Mouse (Mus musculus): ENCODE data around the gene Ccr6. TPM values are rescaled to one million over a fixed set of nuclear protein-coding genes. Genes with fewer than 3 reads are reported as not detected.

Gene Ccr6
- polyA plus RNA-seq, 1 experiment from 2014 or later, result not detected

DNA sequence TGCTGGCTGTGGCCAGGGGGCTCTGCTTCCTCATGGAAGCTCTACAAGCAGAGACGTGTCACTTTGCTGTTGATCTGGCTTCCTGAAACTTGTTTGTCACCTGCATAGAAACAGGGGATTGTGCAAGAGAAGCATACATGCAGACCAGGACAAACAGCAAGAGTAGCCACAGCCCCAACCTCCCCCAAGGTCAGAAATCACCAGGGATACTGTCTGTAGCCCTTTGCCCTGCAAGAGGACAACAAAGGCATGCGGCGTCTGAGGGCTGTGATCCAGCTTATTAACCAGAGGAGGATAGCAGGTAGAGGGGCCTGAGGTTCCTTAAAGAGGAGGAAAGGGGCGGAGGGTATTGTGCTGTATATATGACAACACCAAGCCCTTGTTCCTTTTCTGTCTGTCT is 40.2 kb downstream of the Ccr6 start:
- H3K9ac ChIP-seq, result no peak overlapping the region
- 76% methylated on average over 4 of the region's 4 CpGs for WGBS
- ATAC-seq (replicated peaks), result no peak

DNA sequence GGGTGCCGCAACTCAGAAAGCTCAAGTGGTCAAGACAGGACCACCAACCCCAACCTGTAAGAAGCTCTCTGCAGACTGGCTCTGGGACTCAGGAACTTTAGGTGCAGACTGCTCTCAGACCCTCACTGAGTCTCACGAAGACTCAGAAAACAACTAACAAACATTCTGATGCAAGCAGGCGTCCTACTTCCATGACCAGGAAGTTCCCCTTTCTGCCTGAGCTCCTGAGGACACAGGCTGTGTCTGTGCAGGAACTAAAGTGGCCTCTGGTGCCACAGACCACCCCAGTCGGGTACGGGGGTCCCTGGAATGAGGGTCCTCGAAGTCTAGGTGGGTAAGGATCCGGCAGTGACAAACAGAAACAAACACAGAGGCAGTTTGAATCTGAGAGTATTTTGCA is 40.8 kb downstream of the Ccr6 start:
- Histone ChIP-seq H3K27me3 (replicated peaks) (no peaks in the 10 kb centered on the region), H3K27ac (no peak overlapping the region), H3K9me3 (no peaks in the 10 kb centered on the region), H3K36me3 (replicated peaks) (no peaks in the 10 kb centered on the region), H3K4me1 (no peaks in the 10 kb centered on the region), H3K9ac (no peak overlapping the region), H3K4me2 (no peak overlapping the region), H3K4me3 (no peak overlapping the region)
- no peak for ATAC-seq (replicated peaks)
- 82% methylated on average over 7 of the region's 7 CpGs for WGBS

More for the DNA sequence above, 40.2 kb downstream of the Ccr6 start:
- H3K9me3 ChIP-seq, result no peaks in the 10 kb centered on the region
- H3K4me1 ChIP-seq, result no peaks in the 10 kb centered on the region
- H3K27ac ChIP-seq, result no peak overlapping the region
- no peak overlapping the region for H3K4me3 ChIP-seq
- H3K27me3 ChIP-seq (replicated peaks), result no peaks in the 10 kb centered on the region
- no peak overlapping the region for H3K4me2 ChIP-seq
- no peaks in the 10 kb centered on the region for H3K36me3 ChIP-seq (replicated peaks)

DNA sequence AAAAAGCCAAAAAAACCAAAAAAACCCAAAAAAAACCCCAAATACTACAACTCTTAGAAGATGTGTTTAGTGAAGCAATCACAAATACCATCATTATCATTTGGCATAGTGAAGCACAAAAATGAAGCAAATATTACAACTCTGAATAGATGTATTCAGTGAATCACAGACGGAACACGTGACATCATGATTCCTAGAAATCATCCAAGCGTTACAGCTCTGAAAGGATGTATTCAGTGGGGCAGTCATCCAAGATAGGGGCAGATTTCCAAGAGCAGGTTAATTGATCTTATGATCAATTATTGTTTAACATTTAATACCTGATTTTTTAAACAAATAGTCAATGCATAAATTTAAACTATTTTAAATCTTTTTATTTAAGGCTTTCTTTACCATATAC is 41.4 kb downstream of the Ccr6 start:
- no peak for ATAC-seq (replicated peaks)
- 69% methylated on average over 3 of the region's 3 CpGs for WGBS
- no peaks in the 10 kb centered on the region for H3K27me3 ChIP-seq (replicated peaks)
- H3K4me3 ChIP-seq, result no peak overlapping the region
- no peak overlapping the region for H3K9ac ChIP-seq
- no peaks in the 10 kb centered on the region for H3K9me3 ChIP-seq
- H3K4me2 ChIP-seq, result no peak overlapping the region
- H3K36me3 ChIP-seq (replicated peaks), result no peaks in the 10 kb centered on the region
- no peaks in the 10 kb centered on the region; the same call in 1 of the 2 replicates for H3K4me1 ChIP-seq
- no peak overlapping the region for H3K27ac ChIP-seq

- ATAC-seq (replicated peaks), result no peak
- 77% methylated on average over 3 of the region's 3 CpGs for WGBS
- H3K36me3 ChIP-seq (replicated peaks), result no peaks in the 10 kb centered on the region
These were observed 42.5 kb downstream of the Ccr6 start for GRCm38 (mm10) chr17:8278356-8278755.

GRCm38 (mm10) chr17:8282821-8283525 is 47.1 kb downstream of the Ccr6 start, which contains the start of gene Mpc1:
Gene Mpc1, plus strand, starts transcription at chr17:8282904.
- Histone ChIP-seq H3K9me3 (no peaks in the 10 kb centered on the region), H3K27me3 (replicated peaks) (no peaks in the 10 kb centered on the region), H3K4me3 (peak within 1 kb of the TSS; percentile 93), H3K4me1 (peaks cover 22% of the 10 kb centered on the region), H3K9ac (peak within 1 kb of the TSS; percentile 77), H3K4me2 (peak within 1 kb of the TSS; percentile 92), H3K36me3 (replicated peaks) (no peaks in the 10 kb centered on the region), H3K27ac (peak within 1 kb of the TSS; percentile 92)
- ATAC-seq (replicated peaks), result peak; percentile 78
- 2% methylated on average over 34 of the region's 35 CpGs for WGBS

More at GRCm38 (mm10) chr17:8278356-8278755, 42.5 kb downstream of the Ccr6 start:
- Histone ChIP-seq H3K9me3 (no peaks in the 10 kb centered on the region), H3K27me3 (replicated peaks) (no peaks in the 10 kb centered on the region), H3K4me2 (no peak overlapping the region), H3K27ac (no peak overlapping the region), H3K4me1 (peaks cover 6% of the 10 kb centered on the region), H3K4me3 (no peak overlapping the region), H3K9ac (no peak overlapping the region)

- WGBS, result under 1% methylated on average over 77 of the region's 77 CpGs
- ATAC-seq (replicated peaks), result peak; percentile 99
- Histone ChIP-seq H3K9ac (peak overlapping the region; percentile 77), H3K27ac (peak overlapping the region; percentile 92), H3K4me3 (peak overlapping the region; percentile 93), H3K9me3 (no peaks in the 10 kb centered on the region), H3K36me3 (replicated peaks) (no peaks in the 10 kb centered on the region), H3K4me1 (peaks cover 22% of the 10 kb centered on the region), H3K4me2 (peak overlapping the region; percentile 92), H3K27me3 (replicated peaks) (no peaks in the 10 kb centered on the region)
These were observed 47.8 kb downstream of the Ccr6 start for GRCm38 (mm10) chr17:8283526-8284253.

GRCm38 (mm10) chr17:8284254-8284661 is 48.4 kb downstream of the Ccr6 start:
- H3K27me3 ChIP-seq (replicated peaks), result no peaks in the 10 kb centered on the region
- H3K9me3 ChIP-seq, result no peaks in the 10 kb centered on the region
- H3K4me2 ChIP-seq, result peak overlapping the region; percentile 92
- H3K27ac ChIP-seq, result peak overlapping the region; percentile 92
- H3K4me3 ChIP-seq, result peak overlapping the region; percentile 93
- H3K36me3 ChIP-seq (replicated peaks), result no peaks in the 10 kb centered on the region; the same call in 1 of the 2 replicates
- H3K4me1 ChIP-seq, result peaks cover 22% of the 10 kb centered on the region
- ATAC-seq (replicated peaks), result peak; percentile 44
- H3K9ac ChIP-seq, result peak overlapping the region; percentile 77
- WGBS, result under 1% methylated on average over 32 of the region's 32 CpGs

DNA sequence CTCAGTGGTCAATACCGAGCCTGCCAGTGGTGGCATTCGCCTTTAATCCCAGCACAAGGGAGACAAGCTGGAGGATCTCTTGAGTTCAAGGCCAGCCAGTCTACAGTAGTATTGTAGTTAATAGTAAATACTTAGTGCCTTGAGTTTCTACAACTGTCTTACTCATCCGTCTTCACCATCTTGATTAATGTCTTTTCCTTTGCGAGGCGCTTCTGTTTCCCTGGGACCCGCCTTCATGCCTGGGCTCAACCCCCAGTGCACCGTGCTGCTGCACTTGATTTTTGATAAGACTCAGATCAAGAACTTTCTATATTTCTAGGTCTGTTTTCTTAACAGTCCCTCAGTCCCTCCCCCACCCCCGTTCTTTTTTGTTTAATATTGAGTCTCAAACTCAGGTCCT is 49.2 kb downstream of the Ccr6 start:
- Histone ChIP-seq H3K4me3 (peak overlapping the region; percentile 93), H3K4me2 (peak overlapping the region; percentile 92), H3K4me1 (peaks cover 22% of the 10 kb centered on the region), H3K9me3 (no peaks in the 10 kb centered on the region), H3K27me3 (replicated peaks) (no peaks in the 10 kb centered on the region), H3K36me3 (replicated peaks) (no peaks in the 10 kb centered on the region; the same call in 1 of the 2 replicates), H3K27ac (no peak overlapping the region), H3K9ac (peak overlapping the region; percentile 77)
- WGBS, result 42% methylated on average over 8 of the region's 8 CpGs
- no peak for ATAC-seq (replicated peaks)

DNA sequence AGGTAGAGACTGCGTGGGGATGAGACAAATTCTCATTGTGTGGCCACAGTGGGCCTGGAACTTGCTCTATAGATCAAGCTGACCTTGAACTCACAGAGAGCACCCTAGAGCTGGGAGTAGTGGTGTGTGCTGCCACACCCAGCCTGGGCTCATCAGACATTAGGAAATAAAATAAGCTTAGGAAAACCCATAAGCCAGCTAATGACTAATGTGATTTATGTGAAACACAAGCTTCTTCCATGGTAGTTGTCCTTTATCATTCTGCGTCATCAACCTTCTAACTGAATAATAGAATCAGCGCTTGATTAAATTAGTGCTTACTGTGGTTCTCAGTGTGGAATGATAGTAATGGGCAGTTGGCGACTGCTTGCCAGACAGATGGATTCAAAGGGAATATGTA is 51.1 kb downstream of the Ccr6 start:
- H3K4me1 ChIP-seq, result peaks cover 22% of the 10 kb centered on the region
- no peak overlapping the region for H3K4me3 ChIP-seq
- no peak for ATAC-seq (replicated peaks)
- no peak overlapping the region for H3K9ac ChIP-seq
- 89% methylated on average over 4 of the region's 4 CpGs for WGBS
- no peak overlapping the region for H3K27ac ChIP-seq
- no peaks in the 10 kb centered on the region for H3K9me3 ChIP-seq
- H3K4me2 ChIP-seq, result no peak overlapping the region
- H3K36me3 ChIP-seq (replicated peaks), result no peaks in the 10 kb centered on the region; the same call in 1 of the 2 replicates
- H3K27me3 ChIP-seq (replicated peaks), result no peaks in the 10 kb centered on the region

GRCm38 (mm10) chr17:8289993-8290679 is 54.3 kb downstream of the Ccr6 start:
- Histone ChIP-seq H3K36me3 (replicated peaks) (no peaks in the 10 kb centered on the region; the same call in 1 of the 2 replicates), H3K27me3 (replicated peaks) (no peaks in the 10 kb centered on the region), H3K27ac (no peak overlapping the region), H3K4me3 (no peak overlapping the region), H3K4me2 (no peak overlapping the region), H3K9me3 (no peaks in the 10 kb centered on the region), H3K9ac (no peak overlapping the region), H3K4me1 (peaks cover 9% of the 10 kb centered on the region)
- no peak for ATAC-seq (replicated peaks)
- WGBS, result 93% methylated on average over 3 of the region's 3 CpGs

- no peaks in the 10 kb centered on the region for H3K9me3 ChIP-seq
- no peak overlapping the region for H3K27ac ChIP-seq
- H3K9ac ChIP-seq, result no peak overlapping the region
- H3K4me3 ChIP-seq, result no peak overlapping the region
- ATAC-seq (replicated peaks), result no peak
- H3K4me2 ChIP-seq, result no peak overlapping the region
- H3K36me3 ChIP-seq (replicated peaks), result no peaks in the 10 kb centered on the region; the same call in 1 of the 2 replicates
- H3K27me3 ChIP-seq (replicated peaks), result no peaks in the 10 kb centered on the region
- peaks cover 4% of the 10 kb centered on the region for H3K4me1 ChIP-seq
These were observed 54.9 kb downstream of the Ccr6 start for GRCm38 (mm10) chr17:8290736-8291135.

GRCm38 (mm10) chr17:8295825-8296224 is 60.0 kb downstream of the Ccr6 start:
- no peaks in the 10 kb centered on the region for H3K27me3 ChIP-seq (replicated peaks)
- no peak overlapping the region for H3K9ac ChIP-seq
- 0 out of 2 replicates have a peak, but pooled peaks cover 6% of the 10 kb centered on the region for H3K36me3 ChIP-seq (replicated peaks)
- H3K4me2 ChIP-seq, result no peak overlapping the region
- no peaks in the 10 kb centered on the region for H3K9me3 ChIP-seq
- H3K4me1 ChIP-seq, result no peaks in the 10 kb centered on the region
- ATAC-seq (replicated peaks), result no peak
- H3K27ac ChIP-seq, result no peak overlapping the region
- H3K4me3 ChIP-seq, result no peak overlapping the region

Measured in midbrain, embryonic 15.5 days (tissue).